Mouse (Mus musculus) retina, adult 2 months (tissue): ENCODE data around the gene Slc25a34.

Source experiments
- DNase-seq: peaks from one replicate; pipeline ENCODE4 v3.0.0-alpha.2; 2012; ENCODE audit warnings: low read depth, low spot score

Slc25a34 gene

GRCm38 (mm10) chr4:141643118-141643855, 19.7 kb upstream of the Slc25a34 start:
- DNase-seq, result no peak

- no peak for DNase-seq
These were observed 18.6 kb upstream of the Slc25a34 start for GRCm38 (mm10) chr4:141641961-141642811.

DNA sequence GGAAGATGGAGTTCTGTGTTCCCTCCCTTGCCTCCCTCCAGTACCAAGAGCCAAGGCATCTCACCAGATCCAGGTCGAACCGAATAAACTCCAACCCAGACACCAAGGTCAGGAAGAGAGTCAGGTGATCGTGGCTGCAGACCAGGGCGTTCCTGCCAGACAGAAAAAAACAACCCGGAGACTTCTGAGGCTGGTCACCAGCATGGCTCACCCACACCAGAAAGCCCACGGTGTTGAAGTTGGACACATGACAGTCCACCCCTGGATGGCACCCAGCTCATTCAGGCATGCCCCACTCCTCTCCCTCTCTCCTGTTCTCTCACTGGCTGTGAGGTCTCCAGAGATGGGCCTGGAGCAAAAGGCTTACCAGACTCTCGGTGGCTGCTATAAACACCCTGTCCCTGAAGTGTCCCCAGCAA, 17.7 kb upstream of the Slc25a34 start:
- no peak for DNase-seq

DNA sequence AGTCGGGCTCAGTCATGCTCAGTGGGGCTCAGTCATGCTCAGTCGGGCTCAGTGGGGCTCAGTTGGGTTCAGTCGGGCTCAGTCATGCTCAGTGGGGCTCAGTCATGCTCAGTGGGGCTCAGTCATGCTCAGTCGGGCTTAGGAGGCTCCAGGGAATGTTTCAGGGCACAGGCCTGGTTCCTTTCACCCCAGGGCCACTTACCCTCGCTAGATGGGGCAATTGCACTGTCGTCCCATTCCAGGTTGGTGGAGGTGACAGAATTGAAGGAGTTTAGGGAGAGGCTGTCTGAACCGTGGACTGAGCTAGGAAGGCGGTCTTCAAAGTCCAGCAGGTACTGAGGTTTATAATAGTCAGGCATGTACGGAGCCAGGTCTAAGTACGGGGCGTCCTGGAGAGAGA, 15.9 kb upstream of the Slc25a34 start:
- no peak for DNase-seq

- DNase-seq, result no peak
These were observed 13.1 kb upstream of the Slc25a34 start for GRCm38 (mm10) chr4:141636693-141637092.

- no peak for DNase-seq
These were observed 12.4 kb upstream of the Slc25a34 start for GRCm38 (mm10) chr4:141635991-141636390.

DNA sequence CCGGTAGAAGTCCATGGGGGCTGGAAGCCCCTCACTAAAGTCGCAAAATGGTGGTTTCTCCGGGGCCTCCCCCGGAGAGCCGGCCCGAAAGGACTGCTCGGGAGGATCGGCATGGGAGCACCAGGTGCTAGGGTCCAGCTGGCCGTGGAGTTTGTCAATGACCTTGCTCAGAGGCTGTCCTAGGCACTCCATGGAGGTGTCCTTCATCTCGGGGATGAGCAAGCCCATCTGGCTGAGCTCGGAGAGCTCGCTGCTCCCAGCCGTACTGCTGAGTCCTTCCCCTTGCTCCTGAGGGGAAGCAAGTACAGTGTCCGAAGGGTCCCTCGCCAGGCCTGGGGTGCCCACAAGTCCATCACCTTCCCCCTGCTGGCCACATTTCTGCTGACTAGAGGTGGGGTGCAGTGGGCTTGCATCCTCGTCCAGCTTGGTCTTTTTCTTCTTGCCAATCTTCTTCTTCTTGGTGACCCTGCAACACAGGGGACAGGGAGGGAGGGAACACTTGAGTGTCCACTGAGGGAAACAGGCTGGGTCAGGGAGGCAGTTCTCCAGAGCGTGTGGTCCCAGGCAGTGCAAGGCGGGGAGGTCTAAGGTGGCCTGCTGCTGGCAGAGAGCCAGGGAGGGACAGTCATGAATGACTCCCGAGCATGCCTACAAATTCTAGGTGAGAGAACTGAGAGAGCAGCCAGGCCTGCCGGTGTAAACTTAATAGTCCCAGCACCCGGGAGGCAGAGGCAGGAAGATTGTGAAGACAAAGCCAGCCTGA, 8.7 kb upstream of the Slc25a34 start:
- no peak for DNase-seq

- no peak for DNase-seq
These were observed 7.6 kb upstream of the Slc25a34 start for GRCm38 (mm10) chr4:141631250-141631649.

GRCm38 (mm10) chr4:141630021-141630420, 6.4 kb upstream of the Slc25a34 start:
- no peak for DNase-seq

DNA sequence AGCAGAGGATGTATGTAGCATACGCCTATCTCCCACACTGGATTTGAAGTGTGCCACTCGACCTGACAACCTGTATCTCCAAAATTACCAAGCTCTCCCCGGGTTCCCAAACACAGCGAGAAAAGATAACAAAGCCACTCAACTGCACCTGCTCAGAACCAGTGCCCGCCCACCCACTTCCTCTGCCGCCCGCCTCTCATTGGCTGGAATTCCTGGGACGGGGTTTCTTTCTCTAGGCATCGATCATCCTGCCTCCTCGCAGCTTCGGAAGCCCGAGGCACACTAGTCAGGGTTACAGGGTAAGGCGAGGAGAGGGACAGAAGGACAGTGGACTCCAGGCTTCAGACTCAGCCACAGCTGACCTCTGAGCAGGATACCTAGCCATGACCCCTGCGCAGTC, 5.0 kb upstream of the Slc25a34 start:
- DNase-seq, result no peak

DNA sequence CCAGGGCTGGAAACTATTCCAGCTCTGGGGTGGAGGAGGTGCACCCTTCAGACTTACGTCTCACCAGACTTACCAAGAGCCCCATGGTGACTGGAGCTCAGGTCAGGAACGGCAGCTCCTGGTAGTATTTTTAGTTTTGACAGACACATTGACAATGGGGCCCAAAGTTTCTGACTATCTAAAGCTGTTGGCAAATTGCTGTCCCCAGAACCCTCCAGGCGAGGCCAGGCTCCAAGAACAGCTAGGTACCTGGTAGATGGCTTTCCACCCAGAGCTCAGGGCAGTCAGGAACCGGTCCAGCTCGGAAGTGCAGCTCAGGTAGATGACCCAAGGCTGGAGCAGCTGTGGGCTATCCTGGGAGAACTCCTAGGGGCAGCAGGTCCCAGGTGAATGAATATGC, 3.9 kb upstream of the Slc25a34 start:
- no peak for DNase-seq

DNA sequence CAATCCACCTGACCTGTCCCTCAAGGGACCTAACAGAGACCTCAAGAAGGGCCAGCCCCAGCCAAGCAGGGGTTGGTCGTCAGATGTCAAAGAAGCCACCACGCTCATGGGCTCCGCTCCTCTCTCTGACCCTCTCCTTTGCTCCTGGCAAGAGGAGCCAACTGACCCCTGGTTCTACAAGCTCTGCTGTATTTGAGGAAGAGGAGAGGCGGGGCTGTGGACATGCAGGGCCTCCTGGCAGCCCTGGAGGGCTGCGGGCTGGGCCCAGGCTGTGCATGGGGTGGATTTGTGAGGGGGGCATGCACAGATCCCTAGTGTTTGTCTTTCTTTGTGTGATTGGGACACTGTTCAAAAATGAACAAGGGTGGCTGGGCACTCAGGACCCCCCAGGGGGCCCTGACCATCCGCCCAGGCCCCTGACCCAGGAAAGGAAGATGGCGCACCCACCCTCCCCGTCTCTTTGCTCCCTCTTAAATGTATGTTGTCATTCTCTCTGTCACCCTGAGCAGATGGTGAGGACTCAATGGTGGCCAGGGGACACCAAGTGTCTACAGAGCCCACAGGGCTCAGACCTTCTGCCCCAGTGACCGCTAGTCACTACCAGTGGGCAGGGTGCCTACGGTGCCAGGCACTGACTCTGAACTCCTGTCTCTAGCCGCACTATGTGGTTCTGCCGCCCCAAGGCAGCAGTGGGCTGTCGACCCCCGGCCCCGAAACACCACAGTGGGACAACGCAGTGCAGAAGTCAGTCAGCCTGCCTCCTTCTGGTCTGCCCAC, 2.3 kb upstream of the Slc25a34 start:
- DNase-seq, result no peak

DNA sequence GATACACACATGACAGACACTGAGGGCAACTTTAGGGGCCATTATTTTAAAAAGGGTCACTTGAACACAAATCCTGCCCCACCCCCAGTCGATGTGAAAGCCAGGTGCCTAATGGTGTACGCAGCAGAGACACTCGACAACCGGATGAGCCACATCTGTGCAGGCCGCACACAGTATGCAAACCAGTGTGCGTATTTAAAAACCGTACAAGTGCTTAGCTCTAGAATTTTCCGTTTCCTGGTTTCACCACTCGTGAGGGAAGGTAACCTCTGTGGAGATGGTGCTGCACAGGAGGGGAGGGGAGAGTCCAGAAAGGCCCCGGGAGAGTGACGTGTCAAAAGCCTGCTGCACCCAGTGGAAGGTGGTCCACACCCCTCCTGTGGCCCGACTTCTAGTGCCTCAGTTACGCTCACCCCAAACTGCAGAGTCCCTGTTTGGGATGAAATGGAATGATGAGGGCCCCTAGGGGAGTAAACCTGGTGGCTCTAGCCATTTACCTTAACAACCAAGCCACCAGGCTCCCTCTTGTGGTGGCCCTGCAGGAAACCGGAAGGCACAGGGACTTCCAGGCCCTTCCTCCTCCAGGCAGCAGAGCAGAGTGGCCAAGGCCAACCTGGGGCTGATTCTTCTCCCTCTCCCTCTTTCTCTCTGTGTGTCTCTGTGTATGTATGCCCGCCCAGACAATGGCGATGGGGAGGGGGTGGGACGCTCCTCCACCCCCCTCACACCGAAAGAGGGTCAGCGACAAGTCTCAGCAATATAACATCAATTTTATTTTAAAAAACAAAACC, 1.6 kb upstream of the Slc25a34 start:
- no peak for DNase-seq

DNA sequence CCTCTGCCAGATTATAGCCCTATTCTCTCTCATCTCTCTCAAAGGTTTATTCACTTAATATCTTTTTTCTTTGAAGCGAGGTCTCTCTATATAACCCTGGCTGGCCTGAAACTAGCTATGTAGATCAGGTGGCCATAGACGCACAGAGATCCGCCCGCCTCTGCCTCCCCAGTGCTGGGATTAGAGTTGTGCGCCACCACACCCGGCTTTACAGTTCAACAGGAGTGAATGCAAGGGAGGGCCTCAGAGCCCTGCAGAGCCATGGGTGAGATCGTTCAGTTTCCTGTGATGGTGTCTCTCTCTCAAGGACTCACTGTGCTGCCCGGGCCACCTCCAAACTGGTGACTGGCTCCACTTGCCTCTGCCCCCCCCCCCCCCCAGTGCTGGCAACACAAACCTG, 513 bp upstream of the Slc25a34 start:
- DNase-seq, result no peak

- no peak for DNase-seq
These were observed 584 bp downstream of the Slc25a34 start for GRCm38 (mm10) chr4:141623037-141623436.

DNA sequence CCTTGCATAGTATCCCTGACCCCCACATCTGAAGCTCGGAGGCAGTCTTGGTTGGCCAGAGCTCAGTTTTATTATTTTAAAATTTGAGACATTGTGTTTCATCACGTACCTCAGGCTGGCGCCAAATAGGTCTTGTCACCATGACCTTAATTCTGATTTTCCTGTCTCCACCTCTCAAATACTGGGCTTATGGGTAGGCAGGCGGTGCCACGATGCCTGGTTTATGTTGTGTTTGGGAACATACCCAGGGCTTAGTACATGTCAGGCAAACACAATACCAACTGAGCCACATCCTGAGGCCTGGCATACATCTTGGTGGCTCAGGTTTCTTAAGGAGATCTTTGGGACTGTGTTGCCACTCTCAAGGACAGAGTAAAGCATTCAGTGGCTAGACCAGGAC, 1.0 kb downstream of the Slc25a34 start:
- no peak for DNase-seq

DNA sequence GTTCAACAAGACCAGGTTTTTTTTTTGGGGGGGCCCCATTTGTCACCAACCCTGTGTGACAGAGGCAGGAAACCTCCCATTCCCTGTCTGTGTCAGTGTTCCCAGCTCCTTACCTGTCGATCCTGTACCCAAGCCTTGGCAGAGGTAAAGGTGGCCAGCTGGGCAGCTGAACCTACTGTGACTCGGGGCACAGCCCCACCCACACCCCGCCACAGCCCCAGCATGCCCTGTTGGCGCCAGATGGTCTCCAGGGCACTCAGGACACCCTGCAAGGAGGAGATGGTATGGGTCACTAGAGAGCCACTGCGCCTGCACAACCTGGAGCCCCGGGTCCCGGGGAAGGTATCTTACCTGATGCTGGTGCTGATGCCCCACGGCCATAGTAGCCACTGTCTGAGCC, 1.5 kb downstream of the Slc25a34 start:
- no peak for DNase-seq

DNA sequence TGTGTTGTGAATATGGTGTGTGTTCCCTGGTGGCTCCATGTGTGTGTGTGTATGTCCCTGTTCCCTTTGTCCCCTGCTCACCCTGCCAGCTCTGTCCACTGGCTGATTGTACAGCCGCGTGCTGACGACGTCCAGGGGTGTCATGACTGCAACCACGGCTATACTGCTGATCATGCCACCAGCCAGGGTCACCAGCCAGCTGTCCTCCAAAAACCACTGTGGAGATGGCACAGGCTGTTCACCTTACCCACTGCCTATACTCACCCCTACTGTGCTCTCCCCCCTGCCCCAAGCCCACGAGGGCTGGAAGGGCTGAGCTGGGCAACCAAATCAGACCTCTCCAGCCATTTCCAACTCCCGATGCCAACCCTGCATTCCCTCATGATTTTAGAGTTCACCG, 2.3 kb downstream of the Slc25a34 start:
- DNase-seq, result no peak

- no peak for DNase-seq
These were observed 4.2 kb downstream of the Slc25a34 start for GRCm38 (mm10) chr4:141619299-141619883.

DNA sequence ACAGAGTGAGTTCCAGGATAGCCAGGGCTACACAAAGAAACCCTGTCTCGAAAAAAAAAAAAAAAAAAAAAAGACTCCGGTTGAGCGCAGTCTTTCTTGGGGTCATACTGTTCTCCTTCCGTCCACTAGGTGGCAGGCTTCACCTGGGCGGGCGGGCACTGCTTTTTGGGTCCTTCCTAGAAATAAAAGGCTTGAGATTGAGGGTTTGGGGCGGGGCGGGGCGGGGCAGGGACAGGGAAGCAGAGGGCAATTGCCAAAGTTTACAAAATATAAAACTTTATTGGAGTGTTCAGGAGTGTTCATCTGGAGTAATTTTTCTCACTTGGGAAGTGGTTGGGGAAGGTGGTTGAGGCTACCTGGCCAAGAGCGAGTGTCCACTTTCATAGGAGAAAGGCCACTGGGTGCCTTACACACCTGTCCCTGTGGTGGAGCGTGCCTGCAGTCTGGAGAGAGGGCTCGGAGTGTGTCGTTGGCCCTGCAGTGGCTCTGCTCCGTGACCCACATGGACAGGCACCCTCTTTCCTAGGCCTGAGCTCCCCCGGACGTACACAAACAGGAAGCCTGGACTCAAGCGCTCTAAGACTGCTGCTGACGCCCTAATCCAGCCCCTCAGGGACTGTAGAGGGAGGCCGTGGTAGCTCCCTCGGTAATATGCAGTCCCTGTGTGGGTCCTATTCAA, 4.9 kb downstream of the Slc25a34 start, which contains the start of gene Tmem82:
Gene Tmem82, minus strand, starts transcription at position 69 of the 679 bp plus-strand sequence.
- DNase-seq, result no peak
